Mouse (Mus musculus): ENCODE data around the gene Atg101.
A peak's percentile ranks its signal among the peaks of the same experiment; 100 is the strongest.

Atg101 gene

DNA sequence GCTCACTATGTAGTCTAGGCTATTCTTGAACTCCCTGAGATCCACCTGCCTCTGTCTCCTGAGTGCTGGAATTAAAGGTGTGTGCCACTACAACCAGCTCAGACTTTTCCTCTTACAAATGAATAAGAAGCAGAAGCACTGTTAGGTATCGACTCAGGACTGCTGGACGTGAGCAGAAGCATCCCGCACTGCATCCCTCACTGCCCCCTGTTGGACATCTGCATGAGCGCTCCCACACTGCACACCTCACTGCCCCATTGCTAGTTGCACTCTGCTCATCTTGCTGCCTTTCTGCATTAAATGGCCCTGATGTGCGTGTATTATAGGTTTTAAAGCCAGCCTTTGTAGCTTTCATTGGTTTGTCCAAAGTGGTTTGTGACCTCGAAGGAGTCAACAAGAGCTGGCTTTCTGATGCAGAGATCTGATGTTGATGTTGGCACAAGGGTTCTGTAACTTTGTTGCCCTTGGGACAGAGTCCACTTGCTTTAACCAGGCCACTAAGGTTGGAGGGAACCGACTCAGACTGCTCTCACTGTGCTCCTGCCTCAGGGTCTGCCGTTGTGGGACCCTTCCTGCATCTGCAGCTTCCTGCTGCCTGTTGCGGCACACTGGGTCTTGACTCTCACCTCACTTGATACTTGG is 2.2 kb downstream of the Atg101 start:
- no peaks in the 10 kb centered on the region for H3K27me3 ChIP-seq (ENCODE audit: insufficient read depth, low read length)
- H3K36me3 ChIP-seq (ENCODE audit: insufficient read depth, low read length) = peaks cover 57% of the 10 kb centered on the region
- H3K4me1 ChIP-seq (replicated peaks; ENCODE audit: low read depth, low read length) = peaks cover 69% of the 10 kb centered on the region
- H3K4me3 ChIP-seq (replicated peaks; ENCODE audit: low read length) = peak overlapping the region; percentile 29; the same call in 1 of the 2 replicates
- H3K9me3 ChIP-seq (ENCODE audit: low read length) = no peaks in the 10 kb centered on the region
- TF ChIP-seq POU5F1 (IDR thresholded peaks at IDR 0.05; ENCODE audit: borderline replicate concordance, low read length) (no peak), NANOG (IDR thresholded peaks at IDR 0.05; ENCODE audit: borderline replicate concordance, low read length) (no peak), CTCF (conservative IDR thresholded peaks at IDR 0.05; ENCODE audit: low read length) (peak; percentile 47)

DNA sequence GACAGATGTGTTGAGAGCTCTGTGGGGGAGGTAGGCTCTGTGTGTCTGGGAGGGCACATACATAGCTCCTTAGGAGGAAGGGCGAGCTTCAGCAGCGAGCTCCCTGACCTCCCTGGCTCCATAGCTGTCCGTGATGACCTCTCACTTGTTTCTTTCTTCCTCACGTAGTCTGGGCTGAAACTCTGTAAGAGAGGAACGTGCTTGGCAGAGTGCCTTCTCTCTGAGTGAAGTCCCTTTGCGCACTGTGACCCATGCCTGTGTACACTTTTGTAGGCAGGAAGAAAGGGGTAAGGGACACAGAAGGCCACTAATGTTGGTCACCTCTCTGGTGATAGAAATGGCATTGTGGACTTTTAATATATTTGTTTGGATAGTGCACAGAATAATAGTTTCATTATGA is 3.3 kb downstream of the Atg101 start:
- Histone ChIP-seq H3K36me3 (ENCODE audit: insufficient read depth, low read length) (peaks cover 68% of the 10 kb centered on the region), H3K4me3 (replicated peaks; ENCODE audit: low read length) (0 out of 2 replicates have a peak overlapping the region, but pooled peaks have one; percentile 29), H3K27me3 (ENCODE audit: insufficient read depth, low read length) (no peaks in the 10 kb centered on the region), H3K9me3 (ENCODE audit: low read length) (no peaks in the 10 kb centered on the region), H3K4me1 (replicated peaks; ENCODE audit: low read depth, low read length) (peaks cover 68% of the 10 kb centered on the region)
- no peak for TF ChIP-seq CTCF (conservative IDR thresholded peaks at IDR 0.05; ENCODE audit: low read length)
- no peak for TF ChIP-seq NANOG (IDR thresholded peaks at IDR 0.05; ENCODE audit: borderline replicate concordance, low read length)
- no peak for TF ChIP-seq POU5F1 (IDR thresholded peaks at IDR 0.05; ENCODE audit: borderline replicate concordance, low read length)

DNA sequence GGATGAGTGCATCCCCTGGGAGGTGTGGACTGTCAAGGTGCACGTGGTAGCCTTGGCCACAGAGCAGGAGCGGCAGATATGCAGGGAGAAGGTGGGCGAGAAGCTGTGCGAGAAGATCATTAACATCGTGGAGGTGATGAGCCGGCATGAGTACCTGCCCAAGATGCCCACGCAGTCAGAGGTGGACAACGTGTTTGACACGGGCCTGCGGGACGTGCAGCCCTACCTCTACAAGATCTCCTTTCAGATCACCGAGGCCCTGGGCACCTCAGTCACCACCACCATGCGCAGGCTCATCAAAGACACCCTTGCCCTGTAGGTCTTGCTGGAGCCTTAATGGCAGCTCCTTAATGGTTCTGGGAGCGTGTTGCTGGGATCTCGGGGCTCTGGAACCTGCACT is 6.3 kb downstream of the Atg101 start:
- Histone ChIP-seq H3K4me3 (replicated peaks; ENCODE audit: low read length) (no peak overlapping the region), H3K27me3 (ENCODE audit: insufficient read depth, low read length) (no peaks in the 10 kb centered on the region; the same call in 1 of the 2 replicates), H3K9me3 (ENCODE audit: low read length) (no peaks in the 10 kb centered on the region), H3K4me1 (replicated peaks; ENCODE audit: low read depth, low read length) (peaks cover 71% of the 10 kb centered on the region), H3K36me3 (ENCODE audit: insufficient read depth, low read length) (peaks cover 71% of the 10 kb centered on the region)
- TF ChIP-seq CTCF (conservative IDR thresholded peaks at IDR 0.05; ENCODE audit: low read length) (no peak), NANOG (IDR thresholded peaks at IDR 0.05; ENCODE audit: borderline replicate concordance, low read length) (no peak), POU5F1 (IDR thresholded peaks at IDR 0.05; ENCODE audit: borderline replicate concordance, low read length) (no peak)

DNA sequence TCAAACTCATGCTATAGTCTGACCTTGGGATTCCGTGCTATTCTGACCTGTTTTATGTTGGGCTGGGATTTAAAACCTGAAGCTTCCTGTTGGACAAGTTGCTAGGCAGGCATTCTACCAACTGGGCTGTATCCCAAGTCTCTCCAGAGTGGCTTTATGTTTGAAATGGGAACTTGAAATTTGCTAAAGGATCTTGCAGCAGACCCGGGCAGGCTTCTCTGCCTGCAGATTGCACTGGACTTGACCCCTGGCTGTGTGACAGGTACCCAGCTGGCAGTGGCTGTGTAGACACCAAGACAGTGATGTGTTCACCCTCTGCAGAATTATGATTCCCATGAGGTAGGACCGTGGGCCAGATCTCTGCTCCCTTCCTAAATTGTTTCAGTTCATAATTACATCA is 7.9 kb downstream of the Atg101 start:
- H3K4me1 ChIP-seq (replicated peaks; ENCODE audit: low read depth, low read length) = peaks cover 55% of the 10 kb centered on the region
- TF ChIP-seq NANOG (IDR thresholded peaks at IDR 0.05; ENCODE audit: borderline replicate concordance, low read length) = no peak
- no peak for TF ChIP-seq POU5F1 (IDR thresholded peaks at IDR 0.05; ENCODE audit: borderline replicate concordance, low read length)
- TF ChIP-seq CTCF (conservative IDR thresholded peaks at IDR 0.05; ENCODE audit: low read length) = no peak
- H3K9me3 ChIP-seq (ENCODE audit: low read length) = no peaks in the 10 kb centered on the region
- peaks cover 56% of the 10 kb centered on the region for H3K36me3 ChIP-seq (ENCODE audit: insufficient read depth, low read length)
- no peaks in the 10 kb centered on the region; the same call in 1 of the 2 replicates for H3K27me3 ChIP-seq (ENCODE audit: insufficient read depth, low read length)
- no peak overlapping the region for H3K4me3 ChIP-seq (replicated peaks; ENCODE audit: low read length)

DNA sequence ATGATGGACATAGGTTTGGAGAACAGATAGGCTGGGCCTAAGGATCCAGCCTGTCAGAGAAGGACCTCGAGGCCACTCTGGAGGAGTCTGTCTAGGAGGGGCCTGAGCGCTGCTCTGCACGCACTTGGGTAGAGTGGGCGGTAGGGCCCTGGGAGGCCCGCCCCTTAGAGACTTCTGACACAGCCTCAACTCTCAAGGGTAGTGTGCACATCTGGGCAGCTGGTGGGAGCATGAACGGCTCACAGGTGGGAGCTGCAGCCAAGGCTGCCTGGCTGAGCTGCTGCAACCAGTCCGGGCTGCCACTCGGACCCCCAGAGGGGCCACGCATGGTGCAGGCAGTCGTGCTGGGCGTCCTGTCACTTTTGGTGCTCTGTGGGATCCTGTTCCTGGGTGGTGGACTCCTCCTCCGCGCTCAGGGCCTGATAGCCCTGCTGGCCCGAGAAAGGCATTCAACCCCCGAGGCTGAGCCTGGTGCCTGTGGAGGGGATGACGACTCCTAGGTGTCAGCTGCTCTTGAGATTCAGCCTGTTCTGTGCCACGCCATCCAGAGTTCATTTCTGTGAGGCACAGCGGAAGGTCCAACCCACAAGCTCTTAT is 9.1 kb downstream of the Atg101 start, which contains the start of gene 6030408B16Rik:
Gene 6030408B16Rik (plus strand): TSS at position 188 of the 597 bp plus-strand sequence.
- Histone ChIP-seq H3K4me3 (replicated peaks; ENCODE audit: low read length) (peak within 1 kb of the TSS; percentile 37), H3K36me3 (ENCODE audit: insufficient read depth, low read length) (peaks cover 45% of the 10 kb centered on the region), H3K4me1 (replicated peaks; ENCODE audit: low read depth, low read length) (peaks cover 47% of the 10 kb centered on the region), H3K9me3 (ENCODE audit: low read length) (no peaks in the 10 kb centered on the region), H3K27me3 (ENCODE audit: insufficient read depth, low read length) (peaks cover 3% of the 10 kb centered on the region)
- no peak for TF ChIP-seq POU5F1 (IDR thresholded peaks at IDR 0.05; ENCODE audit: borderline replicate concordance, low read length)
- no peak for TF ChIP-seq CTCF (conservative IDR thresholded peaks at IDR 0.05; ENCODE audit: low read length)
- TF ChIP-seq NANOG (IDR thresholded peaks at IDR 0.05; ENCODE audit: borderline replicate concordance, low read length) = no peak

DNA sequence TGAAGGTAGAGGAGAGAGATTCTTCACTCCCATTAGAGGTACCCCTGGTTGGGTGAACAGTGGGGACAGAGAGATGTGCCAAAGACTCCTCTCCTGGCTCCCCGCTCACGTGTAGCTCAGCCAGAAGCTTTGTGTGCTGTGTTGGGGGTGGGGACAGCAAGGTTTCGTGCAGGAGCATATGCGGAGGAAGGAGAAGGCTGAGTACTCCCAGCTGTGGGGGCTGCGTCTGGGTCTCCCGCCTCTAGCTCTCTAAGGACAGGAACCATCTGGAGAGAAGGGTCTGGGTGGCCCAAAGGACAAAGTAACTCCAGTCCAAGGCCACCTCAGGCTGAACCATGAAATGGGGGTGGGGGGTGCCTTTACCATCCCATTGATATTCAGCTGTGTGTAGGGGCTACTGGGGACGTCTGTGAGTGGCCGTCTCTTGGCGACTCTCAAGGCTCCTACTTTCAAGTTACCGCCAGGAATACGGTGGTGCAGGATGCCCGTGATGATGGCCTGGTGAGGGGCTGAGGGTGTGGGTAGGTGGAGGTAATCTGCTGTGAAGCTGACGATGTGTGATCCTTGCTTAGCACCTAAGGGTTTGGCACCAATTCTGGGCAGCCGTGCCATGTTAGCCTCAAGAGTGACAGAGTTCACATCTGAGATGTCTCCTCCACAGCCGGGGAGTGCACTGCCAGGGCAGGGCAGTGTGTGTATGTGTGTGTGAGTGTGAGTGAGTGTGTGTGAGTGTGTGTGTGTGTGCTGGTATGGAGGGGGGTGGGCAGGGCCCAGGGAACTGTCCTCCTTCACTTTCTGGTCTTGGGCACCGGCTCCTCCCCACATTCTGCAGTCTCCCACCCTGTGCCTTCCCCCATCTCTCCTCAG is 10.2 kb downstream of the Atg101 start:
- Histone ChIP-seq H3K4me1 (replicated peaks; ENCODE audit: low read depth, low read length) (peaks cover 46% of the 10 kb centered on the region), H3K27me3 (ENCODE audit: insufficient read depth, low read length) (peaks cover 5% of the 10 kb centered on the region), H3K9me3 (ENCODE audit: low read length) (no peaks in the 10 kb centered on the region), H3K36me3 (ENCODE audit: insufficient read depth, low read length) (peaks cover 34% of the 10 kb centered on the region), H3K4me3 (replicated peaks; ENCODE audit: low read length) (no peak overlapping the region)
- TF ChIP-seq NANOG (IDR thresholded peaks at IDR 0.05; ENCODE audit: borderline replicate concordance, low read length) (no peak), POU5F1 (IDR thresholded peaks at IDR 0.05; ENCODE audit: borderline replicate concordance, low read length) (no peak), CTCF (conservative IDR thresholded peaks at IDR 0.05; ENCODE audit: low read length) (no peak)

DNA sequence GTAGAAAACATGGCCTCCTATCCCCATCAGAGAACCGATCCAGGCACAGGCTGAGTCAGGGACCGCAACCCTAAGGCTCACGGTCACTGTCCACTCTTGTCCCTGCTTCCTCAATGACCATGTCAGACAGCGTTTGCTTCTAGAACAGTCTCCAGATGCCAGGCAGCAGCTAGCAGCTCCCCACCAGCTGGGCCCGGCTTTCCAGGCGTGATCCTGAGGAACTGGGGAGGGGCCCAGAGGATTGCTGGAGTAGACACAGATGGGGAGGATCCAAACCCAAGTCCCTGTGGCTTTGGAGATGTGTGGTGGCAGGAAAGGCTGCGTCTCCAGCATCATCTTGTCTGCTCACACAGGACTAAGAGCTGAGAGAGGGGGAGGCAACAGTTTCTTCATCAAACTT is 11.0 kb downstream of the Atg101 start:
- H3K27me3 ChIP-seq (ENCODE audit: insufficient read depth, low read length) = peaks cover 5% of the 10 kb centered on the region
- TF ChIP-seq NANOG (IDR thresholded peaks at IDR 0.05; ENCODE audit: borderline replicate concordance, low read length) = no peak
- TF ChIP-seq POU5F1 (IDR thresholded peaks at IDR 0.05; ENCODE audit: borderline replicate concordance, low read length) = no peak
- no peak for TF ChIP-seq CTCF (conservative IDR thresholded peaks at IDR 0.05; ENCODE audit: low read length)
- H3K4me3 ChIP-seq (replicated peaks; ENCODE audit: low read length) = no peak overlapping the region
- H3K36me3 ChIP-seq (ENCODE audit: insufficient read depth, low read length) = peaks cover 25% of the 10 kb centered on the region
- no peaks in the 10 kb centered on the region for H3K9me3 ChIP-seq (ENCODE audit: low read length)
- H3K4me1 ChIP-seq (replicated peaks; ENCODE audit: low read depth, low read length) = peaks cover 46% of the 10 kb centered on the region

DNA sequence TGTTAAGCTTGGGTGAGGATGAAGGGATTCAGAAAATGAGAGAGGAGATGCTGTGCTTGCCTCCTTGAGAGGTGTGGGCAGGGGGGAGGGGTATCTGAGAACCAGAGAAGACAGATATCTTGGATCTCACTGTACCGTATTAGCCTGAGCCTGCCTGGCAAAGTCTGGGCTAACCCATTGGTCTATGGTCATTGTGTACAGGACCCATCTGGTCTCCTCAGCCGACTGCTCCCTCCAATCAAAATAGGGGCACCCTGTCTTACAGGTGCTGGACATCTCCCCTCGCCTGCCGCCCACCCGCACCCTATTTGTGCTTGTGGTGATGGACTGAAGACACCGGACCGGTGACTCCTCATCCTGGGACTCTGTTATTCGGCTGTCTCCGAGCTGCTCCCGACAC is 11.5 kb downstream of the Atg101 start:
- H3K36me3 ChIP-seq (ENCODE audit: insufficient read depth, low read length) = peaks cover 20% of the 10 kb centered on the region
- H3K9me3 ChIP-seq (ENCODE audit: low read length) = no peaks in the 10 kb centered on the region
- peaks cover 5% of the 10 kb centered on the region for H3K27me3 ChIP-seq (ENCODE audit: insufficient read depth, low read length)
- no peak for TF ChIP-seq NANOG (IDR thresholded peaks at IDR 0.05; ENCODE audit: borderline replicate concordance, low read length)
- TF ChIP-seq POU5F1 (IDR thresholded peaks at IDR 0.05; ENCODE audit: borderline replicate concordance, low read length) = no peak
- TF ChIP-seq CTCF (conservative IDR thresholded peaks at IDR 0.05; ENCODE audit: low read length) = no peak
- peaks cover 41% of the 10 kb centered on the region for H3K4me1 ChIP-seq (replicated peaks; ENCODE audit: low read depth, low read length)
- H3K4me3 ChIP-seq (replicated peaks; ENCODE audit: low read length) = no peak overlapping the region
